Mouse (Mus musculus): ENCODE measurements around the gene Dzip1.

GRCm38 (mm10) chr14:118850011-118850695 lies 75.1 kb downstream of the Dzip1 start:
- TF ChIP-seq CTCF (IDR thresholded peaks at IDR 0.05; ENCODE audit: extremely low read depth, insufficient read depth, insufficient read length, insufficient replicate concordance) (no peak), POLR2A (IDR thresholded peaks at IDR 0.05; ENCODE audit: low read depth, low read length) (no peak)
